Mouse (Mus musculus) limb, embryonic 14.5 days (tissue): ENCODE results near the gene Abhd8. TPM values are rescaled to one million over a fixed set of nuclear protein-coding genes. Genes with fewer than 3 reads are reported as not detected.

Source experiments
- ATAC-seq: fragments of 200-750 bp; cut with Nextera tagmentation; 2 replicates; pipeline ENCODE4 v1.8.0; 2017; ENCODE audit warnings: low read depth, moderate number of reproducible peaks, moderate TSS enrichment; ENCODE audit not compliant: low FRiP score
- DNase-seq: peaks from one replicate; pipeline ENCODE4 v3.0.0-alpha.2; 2015; ENCODE audit warnings: low spot score
- H3K27ac ChIP-seq: fragments of 300-500 bp; sonication (generic); replicated peaks from 2 replicates; pipeline ENCODE4 v1.5.1; 2014; ENCODE audit warnings: low read depth, mild to moderate bottlenecking, low read length, moderate library complexity, mixed read lengths
- H3K27me3 ChIP-seq: fragments of 300-500 bp; sonication (generic); 2 replicates; pipeline ENCODE4 v1.6.1; 2014; ENCODE audit warnings: low read length, mixed read lengths; ENCODE audit not compliant: control insufficient read depth, insufficient read depth
- H3K36me3 ChIP-seq: fragments of 300-500 bp; sonication (generic); 2 replicates; pipeline ENCODE4 v1.6.1; 2014; ENCODE audit warnings: mild to moderate bottlenecking, low read length, moderate library complexity, mixed read lengths; ENCODE audit not compliant: control insufficient read depth, insufficient read depth
- H3K4me1 ChIP-seq: fragments of 300-500 bp; sonication (generic); 2 replicates; pipeline ENCODE4 v1.6.1; 2014; ENCODE audit warnings: antibody characterized with exemption, low read length, mixed read lengths; ENCODE audit not compliant: control insufficient read depth, insufficient read depth
- H3K4me2 ChIP-seq: fragments of 300-500 bp; sonication (generic); replicated peaks from 2 replicates; pipeline ENCODE4 v1.6.1; 2014; ENCODE audit warnings: low read depth, mild to moderate bottlenecking, low read length, moderate library complexity; ENCODE audit not compliant: severe bottlenecking
- H3K4me3 ChIP-seq: fragments of 300-500 bp; sonication (generic); replicated peaks from 2 replicates; pipeline ENCODE4 v1.5.1; 2014; ENCODE audit warnings: low read length
- H3K9ac ChIP-seq: fragments of 300-500 bp; sonication (generic); 2 replicates; pipeline ENCODE4 v1.6.1; 2014; ENCODE audit warnings: mild to moderate bottlenecking, low read depth, low read length, moderate library complexity; ENCODE audit not compliant: severe bottlenecking
- H3K9me3 ChIP-seq: fragments of 300-500 bp; sonication (generic); 2 replicates; pipeline ENCODE4 v1.6.1; 2016; ENCODE audit warnings: low read length; ENCODE audit not compliant: control insufficient read depth
- POLR2A ChIP-seq: fragments of 200-500 bp; IDR thresholded peaks from 2 replicates; pipeline ENCODE4 v1.8.0; 2012; ENCODE audit warnings: inconsistent platforms, mild to moderate bottlenecking, moderate library complexity, borderline replicate concordance; ENCODE audit not compliant: insufficient read depth, insufficient read length; ENCODE audit errors: extremely low read depth
- WGBS: fragments of 180-500 bp; shearing (Covaris S2); extraction: QIAGEN DNeasy Blood & Tissue Kit; methylation state at CpG from one replicate; pipeline ENCODE4 v1.1.7; 2014; 5-methylcytosine and 5-hydroxymethylcytosine counted together
- polyA plus RNA-seq, 2 experiments: library from polyadenylated mRNA; depleted of rRNA in 1 of 2; stranded (reverse) in 1 of 2; unstranded in 1 of 2; fragments of >200 nt; fragmentation: Nextera tagmentation in 1 of 2; extraction: Ambion mirVana in 1 of 2; gene quantifications; 2 replicates each; pipeline versions ENCODE4 v1.2.1 to v1.2.3; 2012 to 2014

The Abhd8 gene
- polyA plus RNA-seq, 2 experiments = 48.6 to 72.6 TPM

DNA sequence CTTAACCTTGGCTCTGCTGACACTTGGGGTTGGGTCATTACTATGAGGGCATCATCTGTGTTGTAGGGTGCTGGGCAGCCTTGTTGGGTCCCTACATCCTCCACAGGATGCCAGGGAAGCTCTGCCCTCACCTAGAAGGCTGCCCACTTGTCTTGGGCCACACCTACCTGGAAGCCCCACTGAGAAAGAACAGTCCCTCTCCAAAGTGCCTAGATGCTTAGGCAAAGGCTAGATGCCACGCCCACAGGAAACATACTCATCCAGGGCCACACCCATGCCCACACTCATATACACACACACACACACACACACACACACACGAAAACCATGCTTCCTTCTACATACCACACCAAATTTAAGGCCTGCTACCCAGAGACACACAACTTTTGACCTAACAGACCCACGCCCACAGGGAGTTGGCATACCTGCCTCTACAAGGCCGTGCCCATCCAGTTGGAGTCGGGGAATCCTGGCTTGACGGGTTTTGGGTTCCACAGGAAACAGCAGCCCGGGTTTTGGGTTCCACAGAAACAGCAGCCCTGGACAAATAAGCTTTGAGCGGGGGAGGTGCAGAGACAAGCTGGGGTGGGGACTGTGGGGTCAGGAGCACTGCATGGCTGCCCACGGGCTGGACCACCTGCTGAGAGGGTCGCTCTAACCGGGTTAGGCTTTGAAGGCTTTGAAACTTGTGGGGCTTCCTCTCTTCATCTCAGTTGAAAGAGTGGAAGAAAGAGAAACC is 51.8 kb downstream of the Abhd8 start:
- WGBS = 45% methylated on average over 11 of the region's 11 CpGs
- Histone ChIP-seq H3K4me3 (no peak overlapping the region), H3K4me1 (peaks cover 1% of the 10 kb centered on the region), H3K9ac (no peak overlapping the region), H3K9me3 (no peaks in the 10 kb centered on the region), H3K27me3 (no peaks in the 10 kb centered on the region), H3K4me2 (no peak overlapping the region), H3K36me3 (peaks cover 28% of the 10 kb centered on the region), H3K27ac (no peak overlapping the region)
- DNase-seq = no peak
- no peak for TF ChIP-seq POLR2A
- ATAC-seq = no peak

DNA sequence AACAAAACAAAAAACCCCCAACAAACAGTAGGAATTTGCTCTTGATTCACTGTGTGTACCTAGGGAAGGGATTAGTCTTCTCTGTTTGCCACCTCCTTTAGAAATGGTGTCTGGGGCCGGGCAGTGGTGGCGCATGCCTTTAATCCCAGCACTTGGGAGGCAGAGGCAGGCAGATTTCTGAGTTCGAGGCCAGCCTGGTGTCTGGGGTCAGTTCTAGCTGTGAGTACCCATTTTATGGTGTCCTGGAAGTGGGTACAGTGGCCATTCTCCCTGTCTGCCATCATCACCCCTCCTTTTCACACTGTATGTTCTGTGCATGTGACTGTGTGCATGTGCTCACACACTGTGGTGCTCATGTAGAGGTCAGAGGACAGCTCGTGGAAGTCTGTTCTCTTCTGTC is 55.2 kb downstream of the Abhd8 start:
- no peak for TF ChIP-seq POLR2A
- no peak for DNase-seq
- WGBS = 95% methylated on average over 4 of the region's 4 CpGs

GRCm38 (mm10) chr8:71407441-71407840 is 56.0 kb downstream of the Abhd8 start:
- Histone ChIP-seq H3K27me3 (no peaks in the 10 kb centered on the region), H3K9me3 (no peaks in the 10 kb centered on the region), H3K27ac (no peak overlapping the region), H3K36me3 (peaks cover 28% of the 10 kb centered on the region), H3K4me2 (no peak overlapping the region), H3K9ac (no peak overlapping the region), H3K4me3 (peak overlapping the region; percentile 62; the same call in 1 of the 2 replicates), H3K4me1 (peaks cover 7% of the 10 kb centered on the region)
- ATAC-seq (no peak), DNase-seq (no peak)
- no peak for TF ChIP-seq POLR2A
- WGBS = 94% methylated on average over 12 of the region's 14 CpGs

More for the DNA sequence above, 55.2 kb downstream of the Abhd8 start:
- peaks cover 7% of the 10 kb centered on the region for H3K4me1 ChIP-seq
- no peak for ATAC-seq
- no peaks in the 10 kb centered on the region for H3K27me3 ChIP-seq
- no peak overlapping the region for H3K4me3 ChIP-seq
- no peak overlapping the region for H3K4me2 ChIP-seq
- peaks cover 28% of the 10 kb centered on the region for H3K36me3 ChIP-seq
- H3K9ac ChIP-seq = no peak overlapping the region
- H3K27ac ChIP-seq = no peak overlapping the region
- H3K9me3 ChIP-seq = no peaks in the 10 kb centered on the region

Other genes with a start within 250 kb of the Abhd8 start
- gene Myo9b, start 190.9 kb downstream of the Abhd8 start, polyA plus RNA-seq (2012; rRNA removed) = 46.1 and 57.2 TPM in 2 replicates
- 28.7 and 29.4 TPM in 2 replicates for gene Myo9b, start 190.9 kb downstream of the Abhd8 start, polyA plus RNA-seq (2014; fragmentation: Nextera tagmentation; extraction: Ambion mirVana)
- gene Haus8, start 190.7 kb downstream of the Abhd8 start, polyA plus RNA-seq (2012; rRNA removed) = 21.7 and 30.8 TPM in 2 replicates
- gene Haus8, start 190.7 kb downstream of the Abhd8 start, polyA plus RNA-seq (2014; fragmentation: Nextera tagmentation; extraction: Ambion mirVana) = 41.9 and 49.7 TPM in 2 replicates
- gene Use1, start 96.8 kb downstream of the Abhd8 start, polyA plus RNA-seq (2012; rRNA removed) = 158 and 189 TPM in 2 replicates
- gene Use1, start 96.8 kb downstream of the Abhd8 start, polyA plus RNA-seq (2014; fragmentation: Nextera tagmentation; extraction: Ambion mirVana) = 114 and 128 TPM in 2 replicates
- gene Ocel1, start 92.4 kb downstream of the Abhd8 start, polyA plus RNA-seq (2012; rRNA removed) = 4.2 and 4.6 TPM in 2 replicates
- gene Ocel1, start 92.4 kb downstream of the Abhd8 start, polyA plus RNA-seq (2014; fragmentation: Nextera tagmentation; extraction: Ambion mirVana) = 3.8 and 4.3 TPM in 2 replicates
- 80.8 and 113 TPM in 2 replicates for gene Nr2f6, start 81.7 kb downstream of the Abhd8 start, polyA plus RNA-seq (2012; rRNA removed)
- gene Nr2f6, start 81.7 kb downstream of the Abhd8 start, polyA plus RNA-seq (2014; fragmentation: Nextera tagmentation; extraction: Ambion mirVana) = 63.1 and 66.9 TPM in 2 replicates
- 15.7 and 16.7 TPM in 2 replicates for gene Ushbp1, start 67.9 kb downstream of the Abhd8 start, polyA plus RNA-seq (2012; rRNA removed)
- gene Ushbp1, start 67.9 kb downstream of the Abhd8 start, polyA plus RNA-seq (2014; fragmentation: Nextera tagmentation; extraction: Ambion mirVana) = 7.6 and 9.1 TPM in 2 replicates
- 117 and 122 TPM in 2 replicates for gene Babam1, start 66.8 kb downstream of the Abhd8 start, polyA plus RNA-seq (2012; rRNA removed)
- gene Babam1, start 66.8 kb downstream of the Abhd8 start, polyA plus RNA-seq (2014; fragmentation: Nextera tagmentation; extraction: Ambion mirVana) = 87.7 and 88.6 TPM in 2 replicates
- 60.7 and 70.5 TPM in 2 replicates for gene Ankle1, start 57.6 kb downstream of the Abhd8 start, polyA plus RNA-seq (2012; rRNA removed)
- 17.0 and 21.8 TPM in 2 replicates for gene Ankle1, start 57.6 kb downstream of the Abhd8 start, polyA plus RNA-seq (2014; fragmentation: Nextera tagmentation; extraction: Ambion mirVana)
- gene Mrpl34, start 1.3 kb upstream of the Abhd8 start, polyA plus RNA-seq (2012; rRNA removed) = 62.3 and 70.6 TPM in 2 replicates
- 121 and 130 TPM in 2 replicates for gene Mrpl34, start 1.3 kb upstream of the Abhd8 start, polyA plus RNA-seq (2014; fragmentation: Nextera tagmentation; extraction: Ambion mirVana)
- 101 and 127 TPM in 2 replicates for gene Dda1, start 5.5 kb upstream of the Abhd8 start, polyA plus RNA-seq (2012; rRNA removed)
- 94.6 and 99.6 TPM in 2 replicates for gene Dda1, start 5.5 kb upstream of the Abhd8 start, polyA plus RNA-seq (2014; fragmentation: Nextera tagmentation; extraction: Ambion mirVana)
- 37.2 and 43.3 TPM in 2 replicates for gene Ano8, start 22.3 kb upstream of the Abhd8 start, polyA plus RNA-seq (2012; rRNA removed)
- gene Ano8, start 22.3 kb upstream of the Abhd8 start, polyA plus RNA-seq (2014; fragmentation: Nextera tagmentation; extraction: Ambion mirVana) = 1.8 and 3.0 TPM in 2 replicates
- gene Gtpbp3, start 24.4 kb upstream of the Abhd8 start, polyA plus RNA-seq (2012; rRNA removed) = 41.6 and 59.5 TPM in 2 replicates
- gene Gtpbp3, start 24.4 kb upstream of the Abhd8 start, polyA plus RNA-seq (2014; fragmentation: Nextera tagmentation; extraction: Ambion mirVana) = 5.9 and 6.8 TPM in 2 replicates
- 59.8 and 77.7 TPM in 2 replicates for gene Plvap, start 48.1 kb upstream of the Abhd8 start, polyA plus RNA-seq (2012; rRNA removed)
- gene Plvap, start 48.1 kb upstream of the Abhd8 start, polyA plus RNA-seq (2014; fragmentation: Nextera tagmentation; extraction: Ambion mirVana) = 53.2 and 57.2 TPM in 2 replicates
- gene Ccdc194, start 62.1 kb upstream of the Abhd8 start, polyA plus RNA-seq (2012; rRNA removed) = 1.3 and 1.6 TPM in 2 replicates
- gene Ccdc194, start 62.1 kb upstream of the Abhd8 start, polyA plus RNA-seq (2014; fragmentation: Nextera tagmentation; extraction: Ambion mirVana) = 0.57 and 1.2 TPM in 2 replicates
- gene Bst2, start 73.8 kb upstream of the Abhd8 start, polyA plus RNA-seq (2012; rRNA removed) = 47.2 and 50.6 TPM in 2 replicates
- 12.4 and 16.5 TPM in 2 replicates for gene Bst2, start 73.8 kb upstream of the Abhd8 start, polyA plus RNA-seq (2014; fragmentation: Nextera tagmentation; extraction: Ambion mirVana)
- gene Mvb12a, start 79.3 kb upstream of the Abhd8 start, polyA plus RNA-seq (2012; rRNA removed) = 107 and 169 TPM in 2 replicates
- gene Mvb12a, start 79.3 kb upstream of the Abhd8 start, polyA plus RNA-seq (2014; fragmentation: Nextera tagmentation; extraction: Ambion mirVana) = 104 and 107 TPM in 2 replicates
- 0.34 and 0.59 TPM in 2 replicates for gene Tmem221, start 95.2 kb upstream of the Abhd8 start, polyA plus RNA-seq (2012; rRNA removed)
- gene Tmem221, start 95.2 kb upstream of the Abhd8 start, polyA plus RNA-seq (2014; fragmentation: Nextera tagmentation; extraction: Ambion mirVana) = 0.48 and 0.89 TPM in 2 replicates
- not detected in 2 replicates for gene Nxnl1, start 102.9 kb upstream of the Abhd8 start, polyA plus RNA-seq (2012; rRNA removed)
- 0.25 TPM in 1 of 2 replicates, not detected in the other for gene Nxnl1, start 102.9 kb upstream of the Abhd8 start, polyA plus RNA-seq (2014; fragmentation: Nextera tagmentation; extraction: Ambion mirVana)
- 87.8 and 133 TPM in 2 replicates for gene Slc27a1, start 105.2 kb upstream of the Abhd8 start, polyA plus RNA-seq (2012; rRNA removed)
- gene Slc27a1, start 105.2 kb upstream of the Abhd8 start, polyA plus RNA-seq (2014; fragmentation: Nextera tagmentation; extraction: Ambion mirVana) = 24.3 and 25.9 TPM in 2 replicates
- 141 and 216 TPM in 2 replicates for gene Pgls, start 128.5 kb upstream of the Abhd8 start, polyA plus RNA-seq (2012; rRNA removed)
- 249 and 255 TPM in 2 replicates for gene Pgls, start 128.5 kb upstream of the Abhd8 start, polyA plus RNA-seq (2014; fragmentation: Nextera tagmentation; extraction: Ambion mirVana)
- gene Fam129c, start 134.0 kb upstream of the Abhd8 start, polyA plus RNA-seq (2012; rRNA removed) = 7.5 and 7.8 TPM in 2 replicates
- gene Fam129c, start 134.0 kb upstream of the Abhd8 start, polyA plus RNA-seq (2014; fragmentation: Nextera tagmentation; extraction: Ambion mirVana) = 2.9 and 3.3 TPM in 2 replicates
- 240 and 285 TPM in 2 replicates for gene Colgalt1, start 147.3 kb upstream of the Abhd8 start, polyA plus RNA-seq (2012; rRNA removed)
- 114 and 116 TPM in 2 replicates for gene Colgalt1, start 147.3 kb upstream of the Abhd8 start, polyA plus RNA-seq (2014; fragmentation: Nextera tagmentation; extraction: Ambion mirVana)
- gene Unc13a, start 208.1 kb upstream of the Abhd8 start, polyA plus RNA-seq (2012; rRNA removed) = 0.28 and 0.39 TPM in 2 replicates
- gene Unc13a, start 208.1 kb upstream of the Abhd8 start, polyA plus RNA-seq (2014; fragmentation: Nextera tagmentation; extraction: Ambion mirVana) = 0.91 and 0.97 TPM in 2 replicates
- gene Jak3, start 212.6 kb upstream of the Abhd8 start, polyA plus RNA-seq (2012; rRNA removed) = 8.0 and 11.1 TPM in 2 replicates
- 5.2 and 5.3 TPM in 2 replicates for gene Jak3, start 212.6 kb upstream of the Abhd8 start, polyA plus RNA-seq (2014; fragmentation: Nextera tagmentation; extraction: Ambion mirVana)
- 1.8 and 2.5 TPM in 2 replicates for gene Insl3, start 225.6 kb upstream of the Abhd8 start, polyA plus RNA-seq (2012; rRNA removed)
- gene Insl3, start 225.6 kb upstream of the Abhd8 start, polyA plus RNA-seq (2014; fragmentation: Nextera tagmentation; extraction: Ambion mirVana) = 1.7 TPM in 1 of 2 replicates, not detected in the other
- gene B3gnt3, start 238.1 kb upstream of the Abhd8 start, polyA plus RNA-seq (2012; rRNA removed) = 1.1 and 1.5 TPM in 2 replicates
- 0.67 and 0.77 TPM in 2 replicates for gene B3gnt3, start 238.1 kb upstream of the Abhd8 start, polyA plus RNA-seq (2014; fragmentation: Nextera tagmentation; extraction: Ambion mirVana)